Mouse (Mus musculus): ENCODE data around the gene Ugcg. TPM values are rescaled to one million over a fixed set of nuclear protein-coding genes. Genes with fewer than 3 reads are reported as not detected.

Gene Ugcg
- total and polyA plus RNA-seq, 2 experiments from 2014 or later = 22.8 to 68.5 TPM

- WGBS = 42% methylated on average over 12 of the region's 12 CpGs
Measured at GRCm38 (mm10) chr4:59196346-59197077, 7.5 kb downstream of the Ugcg start.

DNA sequence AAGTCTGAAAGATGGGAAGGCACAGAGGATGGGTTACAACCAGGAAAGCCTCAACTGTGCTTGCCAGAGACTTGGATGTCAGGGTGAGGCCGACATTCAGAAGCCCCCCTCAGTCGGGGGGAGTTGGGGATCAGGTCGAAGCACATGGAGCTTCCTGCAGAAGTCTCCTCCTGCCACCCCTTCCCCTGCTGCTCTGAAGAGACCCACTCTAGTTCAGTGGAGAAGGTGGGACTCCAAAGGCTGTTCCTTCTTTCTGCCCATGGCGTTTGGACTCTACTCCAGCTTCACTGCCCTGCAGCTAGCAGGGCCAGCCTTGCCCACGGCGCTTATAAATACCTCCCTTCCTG is 8.0 kb downstream of the Ugcg start:
- Histone ChIP-seq H3K4me2 (ENCODE audit: low read depth, low read length, poor library complexity, severe bottlenecking) (no peak overlapping the region), H3K27me3 (ENCODE audit: insufficient read depth, low read length) (no peaks in the 10 kb centered on the region), H3K9ac (replicated peaks; ENCODE audit: low read length, poor library complexity, severe bottlenecking) (no peak overlapping the region), H3K4me1 (ENCODE audit: insufficient read depth, low read length) (0 out of 2 replicates have a peak, but pooled peaks cover 3% of the 10 kb centered on the region), H3K4me3 (ENCODE audit: low read depth, low read length) (no peak overlapping the region), H3K9me3 (ENCODE audit: low read length) (no peaks in the 10 kb centered on the region), H3K36me3 (ENCODE audit: insufficient read depth, low read length) (no peaks in the 10 kb centered on the region), H3K27ac (ENCODE audit: low read depth, low read length) (no peak overlapping the region)
- ATAC-seq (ENCODE audit: low FRiP score) (no peak), DNase-seq (ENCODE audit: low spot score) (no peak)
- WGBS = 54% methylated on average over 6 of the region's 6 CpGs
- no peak for TF ChIP-seq CTCF (IDR thresholded peaks at IDR 0.05)

More at GRCm38 (mm10) chr4:59196346-59197077, 7.5 kb downstream of the Ugcg start:
- H3K4me2 ChIP-seq (ENCODE audit: low read depth, low read length, poor library complexity, severe bottlenecking) = no peak overlapping the region
- H3K9ac ChIP-seq (replicated peaks; ENCODE audit: low read length, poor library complexity, severe bottlenecking) = no peak overlapping the region
- ATAC-seq (ENCODE audit: low FRiP score) (no peak), DNase-seq (ENCODE audit: low spot score) (no peak)
- TF ChIP-seq CTCF (IDR thresholded peaks at IDR 0.05) = no peak
- no peaks in the 10 kb centered on the region for H3K27me3 ChIP-seq (ENCODE audit: insufficient read depth, low read length)
- no peak overlapping the region for H3K27ac ChIP-seq (ENCODE audit: low read depth, low read length)
- H3K4me1 ChIP-seq (ENCODE audit: insufficient read depth, low read length) = 0 out of 2 replicates have a peak, but pooled peaks cover 3% of the 10 kb centered on the region
- H3K36me3 ChIP-seq (ENCODE audit: insufficient read depth, low read length) = no peaks in the 10 kb centered on the region
- H3K4me3 ChIP-seq (ENCODE audit: low read depth, low read length) = no peak overlapping the region
- no peaks in the 10 kb centered on the region for H3K9me3 ChIP-seq (ENCODE audit: low read length)

DNA sequence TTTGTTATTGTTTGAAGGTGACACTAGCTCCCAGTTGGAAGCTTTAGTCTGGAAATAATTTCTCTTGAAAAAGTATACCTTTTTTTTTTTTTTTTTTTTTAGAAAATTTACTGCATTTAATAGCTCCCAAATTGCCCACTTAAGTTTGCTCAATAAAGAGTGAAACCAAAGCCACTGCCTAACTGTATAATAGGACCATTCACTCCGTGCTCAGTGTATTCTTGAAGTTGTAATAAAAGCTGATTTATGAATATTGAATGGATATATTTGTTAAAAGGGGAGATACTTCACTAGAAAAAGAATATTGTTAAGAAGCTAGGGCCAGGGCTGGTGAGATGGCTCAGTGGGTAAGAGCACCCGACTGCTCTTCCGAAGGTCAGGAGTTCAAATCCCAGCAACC is 8.4 kb downstream of the Ugcg start:
- no peak overlapping the region for H3K4me2 ChIP-seq (ENCODE audit: low read depth, low read length, poor library complexity, severe bottlenecking)
- no peak for TF ChIP-seq CTCF (IDR thresholded peaks at IDR 0.05)
- H3K27me3 ChIP-seq (ENCODE audit: insufficient read depth, low read length) = no peaks in the 10 kb centered on the region
- DNase-seq (ENCODE audit: low spot score) (no peak), ATAC-seq (ENCODE audit: low FRiP score) (no peak)
- whole genome bisulfite sequencing = 84% methylated on average over 3 of the region's 3 CpGs
- H3K9me3 ChIP-seq (ENCODE audit: low read length) = no peaks in the 10 kb centered on the region
- H3K4me3 ChIP-seq (ENCODE audit: low read depth, low read length) = no peak overlapping the region
- no peak overlapping the region for H3K9ac ChIP-seq (replicated peaks; ENCODE audit: low read length, poor library complexity, severe bottlenecking)
- H3K27ac ChIP-seq (ENCODE audit: low read depth, low read length) = no peak overlapping the region
- H3K36me3 ChIP-seq (ENCODE audit: insufficient read depth, low read length) = no peaks in the 10 kb centered on the region
- H3K4me1 ChIP-seq (ENCODE audit: insufficient read depth, low read length) = 0 out of 2 replicates have a peak, but pooled peaks cover 3% of the 10 kb centered on the region

DNA sequence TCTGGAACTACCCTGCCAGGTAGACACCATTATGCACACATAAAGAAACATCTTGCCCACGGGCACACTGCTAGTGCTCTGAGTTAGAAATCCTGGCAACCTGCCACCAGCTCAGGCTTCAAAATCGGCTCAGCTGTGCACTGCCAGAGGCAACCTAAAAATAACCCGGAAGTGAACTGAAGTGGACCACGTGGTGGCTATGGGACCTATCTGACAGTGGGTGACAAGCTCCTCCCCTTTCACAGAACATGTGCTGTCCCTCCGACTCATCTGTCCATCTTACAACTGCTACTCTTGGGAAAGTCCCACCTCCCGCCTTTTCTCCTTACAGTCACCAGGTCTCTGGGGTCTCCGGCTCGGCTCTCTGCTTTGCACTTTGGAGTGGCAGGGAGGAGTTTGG is 10.3 kb downstream of the Ugcg start:
- Histone ChIP-seq H3K4me3 (ENCODE audit: low read depth, low read length) (no peak overlapping the region), H3K4me1 (ENCODE audit: insufficient read depth, low read length) (0 out of 2 replicates have a peak, but pooled peaks cover 3% of the 10 kb centered on the region), H3K4me2 (ENCODE audit: low read depth, low read length, poor library complexity, severe bottlenecking) (no peak overlapping the region), H3K9me3 (ENCODE audit: low read length) (no peaks in the 10 kb centered on the region), H3K9ac (replicated peaks; ENCODE audit: low read length, poor library complexity, severe bottlenecking) (no peak overlapping the region), H3K27me3 (ENCODE audit: insufficient read depth, low read length) (no peaks in the 10 kb centered on the region), H3K27ac (ENCODE audit: low read depth, low read length) (no peak overlapping the region), H3K36me3 (ENCODE audit: insufficient read depth, low read length) (no peaks in the 10 kb centered on the region)
- peak; percentile 57 for DNase-seq (ENCODE audit: low spot score)
- ATAC-seq (ENCODE audit: low FRiP score) = peak; percentile 79
- 44% methylated on average over 8 of the region's 8 CpGs for WGBS
- TF ChIP-seq CTCF (IDR thresholded peaks at IDR 0.05) = no peak

DNA sequence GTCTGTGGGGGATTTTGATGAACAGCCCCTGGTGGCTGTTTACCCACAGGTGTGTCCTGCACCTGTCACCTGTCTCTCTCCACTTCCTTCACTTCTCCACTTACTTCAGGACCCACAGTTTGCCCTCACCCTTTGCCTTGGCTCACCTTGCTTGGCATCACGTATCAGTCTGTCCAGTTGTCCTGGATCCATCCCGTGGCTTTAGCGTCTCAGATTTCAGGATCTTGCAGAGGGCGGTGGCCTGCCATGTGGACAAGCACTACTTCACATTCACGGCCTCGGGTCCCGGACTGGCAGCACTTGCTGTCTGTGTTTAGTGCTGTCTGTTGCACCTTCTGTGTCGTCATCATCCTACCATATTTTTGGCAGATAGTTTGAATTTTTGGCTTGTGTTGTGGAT is 10.7 kb downstream of the Ugcg start:
- Histone ChIP-seq H3K27ac (ENCODE audit: low read depth, low read length) (no peak overlapping the region), H3K27me3 (ENCODE audit: insufficient read depth, low read length) (no peaks in the 10 kb centered on the region), H3K36me3 (ENCODE audit: insufficient read depth, low read length) (no peaks in the 10 kb centered on the region), H3K9ac (replicated peaks; ENCODE audit: low read length, poor library complexity, severe bottlenecking) (no peak overlapping the region), H3K9me3 (ENCODE audit: low read length) (no peaks in the 10 kb centered on the region), H3K4me2 (ENCODE audit: low read depth, low read length, poor library complexity, severe bottlenecking) (no peak overlapping the region), H3K4me3 (ENCODE audit: low read depth, low read length) (no peak overlapping the region), H3K4me1 (ENCODE audit: insufficient read depth, low read length) (0 out of 2 replicates have a peak, but pooled peaks cover 3% of the 10 kb centered on the region)
- no peak for ATAC-seq (ENCODE audit: low FRiP score)
- DNase-seq (ENCODE audit: low spot score) = no peak
- 79% methylated on average over 8 of the region's 8 CpGs for WGBS
- TF ChIP-seq CTCF (IDR thresholded peaks at IDR 0.05) = no peak

GRCm38 (mm10) chr4:59200636-59201035 is 11.6 kb downstream of the Ugcg start:
- ATAC-seq (ENCODE audit: low FRiP score) = no peak
- Histone ChIP-seq H3K4me3 (ENCODE audit: low read depth, low read length) (no peak overlapping the region), H3K4me1 (ENCODE audit: insufficient read depth, low read length) (0 out of 2 replicates have a peak, but pooled peaks cover 3% of the 10 kb centered on the region), H3K9me3 (ENCODE audit: low read length) (no peaks in the 10 kb centered on the region), H3K9ac (replicated peaks; ENCODE audit: low read length, poor library complexity, severe bottlenecking) (no peak overlapping the region), H3K27me3 (ENCODE audit: insufficient read depth, low read length) (no peaks in the 10 kb centered on the region), H3K4me2 (ENCODE audit: low read depth, low read length, poor library complexity, severe bottlenecking) (no peak overlapping the region), H3K36me3 (ENCODE audit: insufficient read depth, low read length) (no peaks in the 10 kb centered on the region), H3K27ac (ENCODE audit: low read depth, low read length) (no peak overlapping the region)
- WGBS = 83% methylated on average over 3 of the region's 3 CpGs
- TF ChIP-seq CTCF (IDR thresholded peaks at IDR 0.05) = no peak
- DNase-seq (ENCODE audit: low spot score) = no peak
